Mouse (Mus musculus) cerebellum, adult 2 months (tissue): ENCODE measurements around the gene Mapk8.

Source experiments
- CTCF ChIP-seq: fragments of 200-500 bp; IDR thresholded peaks from 2 replicates; pipeline ENCODE4 v1.5.1; 2011; ENCODE audit warnings: low read depth, mild to moderate bottlenecking, control low read depth, low read length, moderate library complexity, borderline replicate concordance; ENCODE audit not compliant: insufficient read depth
- POLR2A ChIP-seq: fragments of 200-500 bp; IDR thresholded peaks from 2 replicates; pipeline ENCODE4 v1.6.1; 2011; ENCODE audit warnings: low read length, control low read depth, borderline replicate concordance; ENCODE audit not compliant: insufficient read depth

- no peak for TF ChIP-seq POLR2A
- no peak for TF ChIP-seq CTCF
Observed at GRCm38 (mm10) chr14:33471331-33471730, 24.4 kb upstream of the Mapk8 start, which contains the start of gene Frmpd2.
